Mouse (Mus musculus): ENCODE data around the gene Pla1a.

The Pla1a gene

GRCm38 (mm10) chr16:38369000-38369399 is 63.9 kb downstream of the Pla1a start:
- H3K27me3 ChIP-seq (ENCODE audit: insufficient read depth, low read length), result peaks cover 47% of the 10 kb centered on the region
- TF ChIP-seq POU5F1 (IDR thresholded peaks at IDR 0.05; ENCODE audit: borderline replicate concordance, low read length) (no peak), NANOG (IDR thresholded peaks at IDR 0.05; ENCODE audit: borderline replicate concordance, low read length) (no peak)
- no peaks in the 10 kb centered on the region for H3K9me3 ChIP-seq (ENCODE audit: low read length)
- no peak overlapping the region for H3K4me3 ChIP-seq (replicated peaks; ENCODE audit: low read length)
- H3K36me3 ChIP-seq (ENCODE audit: insufficient read depth, low read length), result no peaks in the 10 kb centered on the region
- peaks cover 17% of the 10 kb centered on the region for H3K4me1 ChIP-seq (replicated peaks; ENCODE audit: low read depth, low read length)

GRCm38 (mm10) chr16:38368336-38368735 is 64.6 kb downstream of the Pla1a start:
- TF ChIP-seq NANOG (IDR thresholded peaks at IDR 0.05; ENCODE audit: borderline replicate concordance, low read length) (no peak), CTCF (conservative IDR thresholded peaks at IDR 0.05; ENCODE audit: low read length) (no peak), POU5F1 (IDR thresholded peaks at IDR 0.05; ENCODE audit: borderline replicate concordance, low read length) (no peak)
- Histone ChIP-seq H3K36me3 (ENCODE audit: insufficient read depth, low read length) (no peaks in the 10 kb centered on the region), H3K4me3 (replicated peaks; ENCODE audit: low read length) (no peak overlapping the region), H3K27me3 (ENCODE audit: insufficient read depth, low read length) (peaks cover 40% of the 10 kb centered on the region), H3K9me3 (ENCODE audit: low read length) (no peaks in the 10 kb centered on the region), H3K4me1 (replicated peaks; ENCODE audit: low read depth, low read length) (peaks cover 11% of the 10 kb centered on the region)

GRCm38 (mm10) chr16:38366231-38366630 is 66.7 kb downstream of the Pla1a start:
- Histone ChIP-seq H3K36me3 (ENCODE audit: insufficient read depth, low read length) (no peaks in the 10 kb centered on the region), H3K9me3 (ENCODE audit: low read length) (no peaks in the 10 kb centered on the region), H3K4me1 (replicated peaks; ENCODE audit: low read depth, low read length) (peaks cover 14% of the 10 kb centered on the region), H3K27me3 (ENCODE audit: insufficient read depth, low read length) (peaks cover 38% of the 10 kb centered on the region), H3K4me3 (replicated peaks; ENCODE audit: low read length) (no peak overlapping the region)
- TF ChIP-seq CTCF (conservative IDR thresholded peaks at IDR 0.05; ENCODE audit: low read length) (no peak), NANOG (IDR thresholded peaks at IDR 0.05; ENCODE audit: borderline replicate concordance, low read length) (no peak), POU5F1 (IDR thresholded peaks at IDR 0.05; ENCODE audit: borderline replicate concordance, low read length) (no peak)

GRCm38 (mm10) chr16:38365390-38365789 is 67.6 kb downstream of the Pla1a start:
- peaks cover 12% of the 10 kb centered on the region for H3K4me1 ChIP-seq (replicated peaks; ENCODE audit: low read depth, low read length)
- H3K4me3 ChIP-seq (replicated peaks; ENCODE audit: low read length), result no peak overlapping the region
- no peak for TF ChIP-seq NANOG (IDR thresholded peaks at IDR 0.05; ENCODE audit: borderline replicate concordance, low read length)
- TF ChIP-seq POU5F1 (IDR thresholded peaks at IDR 0.05; ENCODE audit: borderline replicate concordance, low read length), result no peak
- no peak for TF ChIP-seq CTCF (conservative IDR thresholded peaks at IDR 0.05; ENCODE audit: low read length)
- no peaks in the 10 kb centered on the region for H3K36me3 ChIP-seq (ENCODE audit: insufficient read depth, low read length)
- H3K27me3 ChIP-seq (ENCODE audit: insufficient read depth, low read length), result peaks cover 29% of the 10 kb centered on the region
- no peaks in the 10 kb centered on the region for H3K9me3 ChIP-seq (ENCODE audit: low read length)

DNA sequence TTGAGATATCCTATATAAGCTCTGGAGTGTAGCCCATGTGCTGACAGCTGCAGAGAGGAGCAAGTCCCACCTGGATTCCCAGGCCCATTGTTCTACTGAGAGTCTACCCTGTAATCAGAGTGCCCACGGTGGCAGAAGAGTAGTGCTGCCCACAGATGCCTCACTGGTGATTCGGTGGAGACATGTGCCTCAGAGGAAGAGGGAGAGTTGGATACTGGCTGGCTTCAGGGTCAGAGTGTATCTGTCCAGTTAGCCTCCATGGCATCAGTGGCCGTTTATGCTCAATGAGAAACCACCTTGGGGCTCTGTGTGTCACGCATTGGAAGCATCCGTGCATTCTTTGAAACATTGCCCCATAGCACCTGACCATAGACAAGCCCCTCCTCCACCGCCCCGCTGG is 69.3 kb downstream of the Pla1a start:
- Histone ChIP-seq H3K9me3 (ENCODE audit: low read length) (no peaks in the 10 kb centered on the region), H3K4me1 (replicated peaks; ENCODE audit: low read depth, low read length) (peaks cover 7% of the 10 kb centered on the region), H3K36me3 (ENCODE audit: insufficient read depth, low read length) (no peaks in the 10 kb centered on the region), H3K4me3 (replicated peaks; ENCODE audit: low read length) (no peak overlapping the region), H3K27me3 (ENCODE audit: insufficient read depth, low read length) (peaks cover 13% of the 10 kb centered on the region)
- no peak for TF ChIP-seq CTCF (conservative IDR thresholded peaks at IDR 0.05; ENCODE audit: low read length)
- no peak for TF ChIP-seq POU5F1 (IDR thresholded peaks at IDR 0.05; ENCODE audit: borderline replicate concordance, low read length)
- no peak for TF ChIP-seq NANOG (IDR thresholded peaks at IDR 0.05; ENCODE audit: borderline replicate concordance, low read length)

- TF ChIP-seq POU5F1 (IDR thresholded peaks at IDR 0.05; ENCODE audit: borderline replicate concordance, low read length), result no peak
- TF ChIP-seq CTCF (conservative IDR thresholded peaks at IDR 0.05; ENCODE audit: low read length), result no peak
- no peak for TF ChIP-seq NANOG (IDR thresholded peaks at IDR 0.05; ENCODE audit: borderline replicate concordance, low read length)
- Histone ChIP-seq H3K27me3 (ENCODE audit: insufficient read depth, low read length) (peaks cover 10% of the 10 kb centered on the region), H3K4me3 (replicated peaks; ENCODE audit: low read length) (no peak overlapping the region), H3K36me3 (ENCODE audit: insufficient read depth, low read length) (no peaks in the 10 kb centered on the region), H3K9me3 (ENCODE audit: low read length) (no peaks in the 10 kb centered on the region), H3K4me1 (replicated peaks; ENCODE audit: low read depth, low read length) (peaks cover 7% of the 10 kb centered on the region; the same call in 1 of the 2 replicates)
Measured at GRCm38 (mm10) chr16:38363256-38363595, 69.7 kb downstream of the Pla1a start.

- Histone ChIP-seq H3K27me3 (ENCODE audit: insufficient read depth, low read length) (peaks cover 10% of the 10 kb centered on the region), H3K4me3 (replicated peaks; ENCODE audit: low read length) (no peak overlapping the region), H3K4me1 (replicated peaks; ENCODE audit: low read depth, low read length) (peaks cover 7% of the 10 kb centered on the region; the same call in 1 of the 2 replicates), H3K36me3 (ENCODE audit: insufficient read depth, low read length) (no peaks in the 10 kb centered on the region), H3K9me3 (ENCODE audit: low read length) (no peaks in the 10 kb centered on the region)
- TF ChIP-seq NANOG (IDR thresholded peaks at IDR 0.05; ENCODE audit: borderline replicate concordance, low read length) (no peak), POU5F1 (IDR thresholded peaks at IDR 0.05; ENCODE audit: borderline replicate concordance, low read length) (no peak), CTCF (conservative IDR thresholded peaks at IDR 0.05; ENCODE audit: low read length) (no peak)
Measured at GRCm38 (mm10) chr16:38362493-38363255, 70.3 kb downstream of the Pla1a start.

GRCm38 (mm10) chr16:38361933-38362332 is 71.0 kb downstream of the Pla1a start, which contains the start of gene Popdc2:
Gene Popdc2, plus strand, starts transcription at chr16:38362209.
- Histone ChIP-seq H3K9me3 (ENCODE audit: low read length) (no peaks in the 10 kb centered on the region), H3K27me3 (ENCODE audit: insufficient read depth, low read length) (peaks cover 10% of the 10 kb centered on the region), H3K4me3 (replicated peaks; ENCODE audit: low read length) (no peak within 1 kb of the TSS), H3K4me1 (replicated peaks; ENCODE audit: low read depth, low read length) (peaks cover 7% of the 10 kb centered on the region; the same call in 1 of the 2 replicates), H3K36me3 (ENCODE audit: insufficient read depth, low read length) (no peaks in the 10 kb centered on the region)
- no peak for TF ChIP-seq NANOG (IDR thresholded peaks at IDR 0.05; ENCODE audit: borderline replicate concordance, low read length)

- H3K9me3 ChIP-seq (ENCODE audit: low read length), result no peaks in the 10 kb centered on the region
- peaks cover 7% of the 10 kb centered on the region; the same call in 1 of the 2 replicates for H3K4me1 ChIP-seq (replicated peaks; ENCODE audit: low read depth, low read length)
- TF ChIP-seq CTCF (conservative IDR thresholded peaks at IDR 0.05; ENCODE audit: low read length) (no peak), POU5F1 (IDR thresholded peaks at IDR 0.05; ENCODE audit: borderline replicate concordance, low read length) (no peak), NANOG (IDR thresholded peaks at IDR 0.05; ENCODE audit: borderline replicate concordance, low read length) (no peak)
- 0 out of 2 replicates have a peak, but pooled peaks cover 4% of the 10 kb centered on the region for H3K36me3 ChIP-seq (ENCODE audit: insufficient read depth, low read length)
- H3K4me3 ChIP-seq (replicated peaks; ENCODE audit: low read length), result no peak overlapping the region
- peaks cover 10% of the 10 kb centered on the region for H3K27me3 ChIP-seq (ENCODE audit: insufficient read depth, low read length)
Measured at GRCm38 (mm10) chr16:38360317-38360716, 72.6 kb downstream of the Pla1a start.
